Mouse (Mus musculus) small intestine, adult 2 months (tissue): Measurements from ENCODE around the gene Pam.

Source experiments
- CTCF ChIP-seq: fragments of 200-500 bp; IDR thresholded peaks from 2 replicates; pipeline ENCODE4 v1.5.1; 2012; ENCODE audit warnings: low read depth, mild to moderate bottlenecking, control low read depth, inconsistent platforms, low read length, moderate library complexity, mixed read lengths; ENCODE audit not compliant: insufficient replicate concordance, insufficient read length; ENCODE audit errors: extremely low read depth
- POLR2A ChIP-seq: fragments of 200-500 bp; IDR thresholded peaks from 2 replicates; pipeline ENCODE4 v1.6.1; 2012; ENCODE audit warnings: low read depth, mild to moderate bottlenecking, control low read depth, inconsistent platforms, low read length, moderate library complexity

DNA sequence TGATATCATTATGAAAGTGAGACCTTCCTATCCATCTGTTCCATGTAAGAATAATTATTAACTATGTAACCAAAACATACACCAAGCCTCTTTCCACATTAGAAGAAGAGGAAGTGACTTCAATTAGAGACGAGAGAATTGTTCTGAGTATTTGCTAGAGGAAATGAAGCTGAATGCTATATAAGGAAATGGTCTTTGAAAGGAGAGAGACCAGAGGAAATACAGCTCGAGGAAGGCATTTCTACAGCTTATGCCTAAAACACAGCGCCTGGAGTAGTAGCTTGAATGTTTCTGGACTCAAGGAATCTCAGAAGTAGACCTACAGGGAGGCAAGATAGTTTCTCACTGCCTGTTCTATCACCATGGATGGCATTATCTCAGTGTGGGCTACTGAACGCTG is 35.8 kb upstream of the Pam start:
- TF ChIP-seq POLR2A (no peak), CTCF (no peak)
